Mouse (Mus musculus): ENCODE measurements around the gene Ccdc106. TPM values are rescaled to one million over a fixed set of nuclear protein-coding genes. Genes with fewer than 3 reads are reported as not detected.

Ccdc106 gene
- polyA plus RNA-seq (2015; fragmentation: Nextera tagmentation; extraction: Ambion mirVana): 0.12 TPM in 1 of 2 replicates, not detected in the other

- peak within 1 kb of the TSS; percentile 99 for H3K9ac ChIP-seq (replicated peaks)
- H3K4me1 ChIP-seq (ENCODE audit: insufficient read depth): peaks cover 13% of the 10 kb centered on the region
- TF ChIP-seq EP300 (IDR thresholded peaks at IDR 0.05; ENCODE audit: low read depth) (peak; percentile 47; the same call in 1 of the 2 replicates), CTCF (IDR thresholded peaks at IDR 0.05; ENCODE audit: low read depth) (no peak)
- no peaks in the 10 kb centered on the region for H3K27me3 ChIP-seq (ENCODE audit: insufficient read depth, low read length)
- H3K9me3 ChIP-seq (ENCODE audit: low read length): no peaks in the 10 kb centered on the region
- H3K27ac ChIP-seq (ENCODE audit: low read depth): peak within 1 kb of the TSS; percentile 99
- ATAC-seq: peak; percentile 91
- H3K4me2 ChIP-seq (ENCODE audit: low read depth, low read length): peak within 1 kb of the TSS; percentile 90
- peak within 1 kb of the TSS; percentile 99 for H3K4me3 ChIP-seq (ENCODE audit: low read depth, low read length)
- peak; percentile 98 for DNase-seq
- under 1% methylated on average over 36 of the region's 49 CpGs for WGBS (ENCODE audit: insufficient replicate concordance)
- H3K36me3 ChIP-seq (replicated peaks; ENCODE audit: insufficient read depth, low read length): peaks cover 21% of the 10 kb centered on the region
These were observed at the start of gene Ccdc106, which contains the start of gene Zfp865 for GRCm38 (mm10) chr7:5020000-5020681. Ccdc106 (plus strand) TSS chr7:5020553. Zfp865 (plus strand) TSS chr7:5020376.

GRCm38 (mm10) chr7:4971068-4971467 is 49.3 kb upstream of the Ccdc106 start, which contains the start of gene Sbk3:
Sbk3 (minus strand) TSS chr7:4971168.
- no peak within 1 kb of the TSS for H3K9ac ChIP-seq (replicated peaks)

DNA sequence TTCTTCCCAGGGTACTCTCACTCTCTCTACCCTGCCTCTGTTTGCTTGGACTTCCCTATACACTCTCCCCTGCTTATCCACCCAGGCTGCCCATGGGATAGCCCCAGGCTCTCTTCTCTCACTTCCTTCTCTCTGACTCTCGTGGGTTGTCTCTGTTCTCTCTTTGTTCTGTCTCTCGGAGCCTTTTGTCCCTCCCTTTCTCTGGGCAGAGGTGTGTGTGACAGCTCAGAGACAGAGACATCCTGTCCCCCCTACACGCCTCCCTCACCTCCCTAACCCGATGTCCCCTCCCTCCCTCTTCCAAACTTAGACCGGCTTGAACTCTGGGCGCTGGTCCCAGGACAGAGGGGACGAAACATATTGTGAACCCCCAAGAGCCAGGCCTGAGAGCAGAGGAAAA is 48.6 kb upstream of the Ccdc106 start:
- TF ChIP-seq EP300 (IDR thresholded peaks at IDR 0.05; ENCODE audit: low read depth) (no peak), CTCF (IDR thresholded peaks at IDR 0.05; ENCODE audit: low read depth) (no peak)
- no peaks in the 10 kb centered on the region for H3K36me3 ChIP-seq (replicated peaks; ENCODE audit: insufficient read depth, low read length)
- no peak overlapping the region for H3K4me2 ChIP-seq (ENCODE audit: low read depth, low read length)
- H3K9ac ChIP-seq (replicated peaks): no peak overlapping the region
- no peaks in the 10 kb centered on the region for H3K4me1 ChIP-seq (ENCODE audit: insufficient read depth)
- H3K27ac ChIP-seq (ENCODE audit: low read depth): no peak overlapping the region
- 31% methylated on average over 7 of the region's 7 CpGs for WGBS (ENCODE audit: insufficient replicate concordance)
- no peak for DNase-seq
- no peaks in the 10 kb centered on the region for H3K9me3 ChIP-seq (ENCODE audit: low read length)
- no peak overlapping the region for H3K4me3 ChIP-seq (ENCODE audit: low read depth, low read length)
- H3K27me3 ChIP-seq (ENCODE audit: insufficient read depth, low read length): no peaks in the 10 kb centered on the region
- ATAC-seq: no peak

More at GRCm38 (mm10) chr7:4971068-4971467, 49.3 kb upstream of the Ccdc106 start, which contains the start of gene Sbk3:
- Histone ChIP-seq H3K4me1 (ENCODE audit: insufficient read depth) (no peaks in the 10 kb centered on the region), H3K27me3 (ENCODE audit: insufficient read depth, low read length) (no peaks in the 10 kb centered on the region), H3K4me3 (ENCODE audit: low read depth, low read length) (no peak within 1 kb of the TSS), H3K27ac (ENCODE audit: low read depth) (no peak within 1 kb of the TSS), H3K4me2 (ENCODE audit: low read depth, low read length) (no peak within 1 kb of the TSS), H3K36me3 (replicated peaks; ENCODE audit: insufficient read depth, low read length) (no peaks in the 10 kb centered on the region), H3K9me3 (ENCODE audit: low read length) (no peaks in the 10 kb centered on the region)
- ATAC-seq (no peak), DNase-seq (no peak)
- TF ChIP-seq EP300 (IDR thresholded peaks at IDR 0.05; ENCODE audit: low read depth) (no peak), CTCF (IDR thresholded peaks at IDR 0.05; ENCODE audit: low read depth) (no peak)
- WGBS (ENCODE audit: insufficient replicate concordance): 35% methylated on average over 6 of the region's 6 CpGs

GRCm38 (mm10) chr7:4972321-4973047 is 47.9 kb upstream of the Ccdc106 start:
- H3K4me3 ChIP-seq (ENCODE audit: low read depth, low read length): no peak overlapping the region
- H3K9me3 ChIP-seq (ENCODE audit: low read length): no peaks in the 10 kb centered on the region
- H3K27ac ChIP-seq (ENCODE audit: low read depth): no peak overlapping the region
- H3K4me2 ChIP-seq (ENCODE audit: low read depth, low read length): no peak overlapping the region
- H3K4me1 ChIP-seq (ENCODE audit: insufficient read depth): no peaks in the 10 kb centered on the region
- H3K36me3 ChIP-seq (replicated peaks; ENCODE audit: insufficient read depth, low read length): no peaks in the 10 kb centered on the region
- no peak overlapping the region for H3K9ac ChIP-seq (replicated peaks)
- 48% methylated on average over 18 of the region's 18 CpGs for WGBS (ENCODE audit: insufficient replicate concordance)
- TF ChIP-seq CTCF (IDR thresholded peaks at IDR 0.05; ENCODE audit: low read depth) (no peak), EP300 (IDR thresholded peaks at IDR 0.05; ENCODE audit: low read depth) (no peak)
- DNase-seq: no peak
- no peak for ATAC-seq
- H3K27me3 ChIP-seq (ENCODE audit: insufficient read depth, low read length): no peaks in the 10 kb centered on the region

DNA sequence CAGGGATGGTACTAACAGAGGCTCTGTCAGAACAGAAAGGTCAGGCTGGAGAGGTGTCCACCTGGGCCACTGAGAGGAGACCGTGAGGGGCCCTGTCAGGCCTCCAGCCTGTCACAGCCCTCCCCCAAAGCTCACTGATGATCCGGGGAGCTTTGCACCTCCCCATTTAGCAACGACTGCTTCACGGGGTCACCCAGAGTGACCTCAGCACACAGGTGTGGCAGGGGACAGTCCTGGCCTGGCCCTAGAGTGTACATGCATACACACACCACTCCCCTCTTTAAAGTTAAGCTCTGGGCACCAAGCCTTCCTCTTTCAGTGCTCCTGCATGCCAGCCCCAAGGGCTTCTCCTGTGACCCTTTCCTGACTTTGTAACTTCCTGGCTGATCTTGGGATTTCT is 44.9 kb upstream of the Ccdc106 start:
- WGBS (ENCODE audit: insufficient replicate concordance): 67% methylated on average over 4 of the region's 4 CpGs
- ATAC-seq: no peak

GRCm38 (mm10) chr7:4976832-4977231 is 43.5 kb upstream of the Ccdc106 start:
- Histone ChIP-seq H3K4me2 (ENCODE audit: low read depth, low read length) (no peak overlapping the region), H3K4me1 (ENCODE audit: insufficient read depth) (no peaks in the 10 kb centered on the region), H3K9me3 (ENCODE audit: low read length) (no peaks in the 10 kb centered on the region), H3K4me3 (ENCODE audit: low read depth, low read length) (no peak overlapping the region), H3K36me3 (replicated peaks; ENCODE audit: insufficient read depth, low read length) (no peaks in the 10 kb centered on the region), H3K27ac (ENCODE audit: low read depth) (no peak overlapping the region), H3K9ac (replicated peaks) (no peak overlapping the region), H3K27me3 (ENCODE audit: insufficient read depth, low read length) (no peaks in the 10 kb centered on the region)
- ATAC-seq (no peak), DNase-seq (no peak)
- WGBS (ENCODE audit: insufficient replicate concordance): 83% methylated on average over 7 of the region's 7 CpGs
- TF ChIP-seq EP300 (IDR thresholded peaks at IDR 0.05; ENCODE audit: low read depth): no peak
- peak; percentile 29 for TF ChIP-seq CTCF (IDR thresholded peaks at IDR 0.05; ENCODE audit: low read depth)

More for the DNA sequence above, 44.9 kb upstream of the Ccdc106 start:
- no peak for DNase-seq
- Histone ChIP-seq H3K9ac (replicated peaks) (no peak overlapping the region), H3K9me3 (ENCODE audit: low read length) (no peaks in the 10 kb centered on the region), H3K4me1 (ENCODE audit: insufficient read depth) (no peaks in the 10 kb centered on the region), H3K36me3 (replicated peaks; ENCODE audit: insufficient read depth, low read length) (no peaks in the 10 kb centered on the region), H3K4me2 (ENCODE audit: low read depth, low read length) (no peak overlapping the region), H3K27me3 (ENCODE audit: insufficient read depth, low read length) (no peaks in the 10 kb centered on the region), H3K4me3 (ENCODE audit: low read depth, low read length) (no peak overlapping the region), H3K27ac (ENCODE audit: low read depth) (no peak overlapping the region)
- no peak for TF ChIP-seq EP300 (IDR thresholded peaks at IDR 0.05; ENCODE audit: low read depth)
- no peak for TF ChIP-seq CTCF (IDR thresholded peaks at IDR 0.05; ENCODE audit: low read depth)

Data from liver, postnatal 0 days (tissue).